Mouse (Mus musculus) MN1 (cell line): ENCODE measurements around the gene Aqp5.
A peak's percentile ranks its signal among the peaks of the same experiment; 100 is the strongest.

ENCODE experiments used
- DNase-seq: peaks from one replicate; pipeline ENCODE4 v3.0.0-alpha.2; 2016; ENCODE audit warnings: low spot score

The Aqp5 gene

GRCm38 (mm10) chr15:99590429-99591084 lies at the start of gene Aqp5:
Gene Aqp5, plus strand, starts transcription at chr15:99590782.
- DNase-seq, result no peak

- DNase-seq, result no peak
These were observed 46.5 kb upstream of the Aqp5 start for GRCm38 (mm10) chr15:99544047-99544446.

- peak; percentile 68 for DNase-seq
These were observed 44.0 kb upstream of the Aqp5 start for GRCm38 (mm10) chr15:99546596-99546995.

- no peak for DNase-seq
These were observed 42.9 kb upstream of the Aqp5 start for GRCm38 (mm10) chr15:99547732-99548131.

- DNase-seq, result no peak
These were observed 40.7 kb upstream of the Aqp5 start for GRCm38 (mm10) chr15:99549901-99550300.

- no peak for DNase-seq
These were observed 36.8 kb upstream of the Aqp5 start for GRCm38 (mm10) chr15:99553767-99554166.

- no peak for DNase-seq
These were observed 31.6 kb upstream of the Aqp5 start for GRCm38 (mm10) chr15:99558947-99559346.

GRCm38 (mm10) chr15:99560246-99560645 lies 30.3 kb upstream of the Aqp5 start:
- no peak for DNase-seq

- no peak for DNase-seq
These were observed 23.2 kb upstream of the Aqp5 start for GRCm38 (mm10) chr15:99567371-99567770.

GRCm38 (mm10) chr15:99568682-99569081 lies 21.9 kb upstream of the Aqp5 start:
- no peak for DNase-seq

- DNase-seq, result no peak
These were observed 21.5 kb upstream of the Aqp5 start for GRCm38 (mm10) chr15:99569123-99569522.

- no peak for DNase-seq
These were observed 11.6 kb upstream of the Aqp5 start, which contains the start of gene Aqp2 for GRCm38 (mm10) chr15:99578802-99579485. Gene Aqp2, plus strand, starts transcription at chr15:99579055.

- DNase-seq, result peak; percentile 81
These were observed 6.9 kb upstream of the Aqp5 start for GRCm38 (mm10) chr15:99583463-99584344.

- peak; percentile 62 for DNase-seq
These were observed 6.0 kb upstream of the Aqp5 start for GRCm38 (mm10) chr15:99584407-99585202.

- no peak for DNase-seq
These were observed 4.8 kb upstream of the Aqp5 start for GRCm38 (mm10) chr15:99585741-99586140.

GRCm38 (mm10) chr15:99586525-99586924 lies 4.1 kb upstream of the Aqp5 start:
- no peak for DNase-seq

- no peak for DNase-seq
These were observed 1.3 kb upstream of the Aqp5 start for GRCm38 (mm10) chr15:99589237-99589636.

GRCm38 (mm10) chr15:99589704-99590103 lies 878 bp upstream of the Aqp5 start:
- no peak for DNase-seq

GRCm38 (mm10) chr15:99592177-99592576 lies 1.6 kb downstream of the Aqp5 start:
- no peak for DNase-seq

- DNase-seq, result no peak
These were observed 2.3 kb downstream of the Aqp5 start for GRCm38 (mm10) chr15:99592877-99593276.

- DNase-seq, result no peak
These were observed 4.4 kb downstream of the Aqp5 start for GRCm38 (mm10) chr15:99594951-99595350.
